Mouse (Mus musculus) kidney, postnatal 4 days (tissue): Measurements from ENCODE around the gene Abcc4.
A peak's percentile ranks its signal among the peaks of the same experiment; 100 is the strongest.

Source experiments
- DNase-seq, 2 experiments: peaks; one replicate each; pipeline ENCODE4 v3.0.0; 2021; ENCODE audit warnings: mixed read lengths in 2 of 2

Gene Abcc4

DNA sequence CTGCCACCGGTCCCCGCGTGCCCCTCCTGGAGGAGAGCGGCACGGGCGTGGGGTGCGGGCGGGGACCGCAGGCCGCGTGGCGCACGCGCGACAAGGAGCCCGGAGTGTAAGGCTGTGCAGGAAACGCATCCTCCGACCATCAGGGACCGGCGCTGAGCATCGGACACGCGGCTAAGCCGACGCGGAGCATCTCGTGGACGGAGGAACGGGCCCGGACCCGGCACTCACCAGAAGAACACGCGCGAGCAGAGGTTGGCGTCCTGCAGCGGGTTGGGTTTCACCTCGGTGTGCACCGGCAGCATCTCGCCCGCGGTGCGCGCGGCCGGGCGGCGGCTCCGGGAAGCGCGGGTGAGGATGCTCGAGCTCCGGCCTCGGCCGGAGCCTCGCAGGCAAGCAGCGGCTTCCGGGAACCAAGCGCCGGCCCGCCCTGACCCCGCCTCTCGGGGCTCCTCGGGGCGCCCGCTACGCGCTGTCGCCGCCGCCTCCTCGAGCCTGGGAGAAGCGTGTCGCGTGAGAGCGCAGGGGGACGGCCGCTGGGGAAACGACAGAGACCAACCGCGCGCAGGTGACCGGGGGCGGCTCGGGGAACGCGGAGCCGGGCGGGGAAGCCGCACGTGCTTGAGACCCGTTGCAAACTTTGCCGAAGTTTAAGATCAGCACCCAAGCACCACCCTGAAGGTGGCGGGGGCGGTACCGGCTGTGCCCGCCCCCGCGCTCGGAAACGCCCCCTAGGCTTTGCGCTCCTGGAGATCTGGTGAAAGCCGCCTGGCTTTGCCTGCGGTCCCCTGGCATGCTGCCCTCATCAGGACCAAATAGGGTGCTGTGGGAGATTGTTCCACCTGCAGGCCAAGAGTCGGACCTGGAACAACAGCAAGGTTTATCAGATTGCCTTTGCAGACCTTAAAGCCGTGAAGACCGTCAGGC lies at the start of gene Abcc4:
TSS of gene Abcc4 (minus strand) at position 412 of the 924 bp plus-strand sequence.
- peak; percentile 82 to 89 for DNase-seq

DNA sequence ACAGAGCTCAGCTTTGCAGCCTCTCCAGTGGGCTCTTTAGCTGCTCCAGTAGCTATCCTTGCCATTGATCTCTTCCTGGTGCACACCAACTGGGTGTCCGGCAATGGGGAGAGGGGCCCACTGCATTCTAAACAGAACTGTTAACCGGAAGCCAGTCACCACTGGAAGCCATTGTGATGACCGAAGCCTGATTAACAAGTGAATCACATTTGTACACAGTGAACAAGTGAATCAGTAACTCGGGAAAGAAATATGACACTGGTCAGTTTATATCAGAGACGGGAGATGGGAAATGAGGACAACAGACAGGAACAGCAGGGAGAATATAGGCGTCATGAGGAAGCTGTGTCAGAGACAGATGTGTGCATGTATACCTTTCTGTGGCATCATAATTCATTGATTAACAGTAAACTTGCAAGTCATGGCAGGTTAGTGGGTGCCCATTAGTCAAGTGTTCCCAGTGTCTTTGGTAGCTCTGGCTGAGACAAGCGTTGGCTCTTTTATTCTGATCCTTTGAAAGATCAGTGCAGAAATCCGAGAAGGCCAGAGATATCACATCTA lies 45.3 kb upstream of the Abcc4 start:
- DNase-seq, result no peak

DNA sequence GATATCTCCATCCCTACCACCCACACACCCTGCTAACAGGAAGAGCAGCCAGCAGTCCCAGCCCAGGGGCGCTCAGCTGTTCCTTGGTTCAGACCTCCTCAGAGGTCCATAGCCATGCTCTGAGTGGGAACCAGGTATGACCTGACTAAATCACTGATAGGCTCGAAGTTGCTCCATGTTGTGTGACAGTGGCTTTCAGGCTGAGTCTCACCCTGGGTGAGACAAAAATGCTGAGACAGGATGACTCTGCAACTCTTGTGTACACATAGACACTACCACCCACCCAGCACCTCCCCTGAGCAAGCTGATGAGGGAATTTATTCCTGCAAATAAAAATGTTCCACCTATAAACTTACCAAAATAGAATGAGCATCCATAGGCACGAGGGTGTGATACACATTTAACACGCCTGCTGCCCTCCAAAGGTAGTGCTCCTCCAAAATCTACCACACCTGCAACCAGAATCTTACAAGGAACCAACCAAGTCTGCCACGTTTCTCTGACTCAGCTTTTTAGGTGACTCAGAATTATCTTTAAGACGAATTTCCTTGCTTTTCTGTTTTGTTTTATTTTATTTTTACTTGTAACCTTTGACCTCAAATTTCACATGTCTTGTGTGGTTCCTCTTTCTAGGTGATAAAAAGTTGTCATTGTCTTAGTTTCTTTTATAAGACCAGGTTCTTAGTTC lies 44.6 kb upstream of the Abcc4 start:
- no peak for DNase-seq

DNA sequence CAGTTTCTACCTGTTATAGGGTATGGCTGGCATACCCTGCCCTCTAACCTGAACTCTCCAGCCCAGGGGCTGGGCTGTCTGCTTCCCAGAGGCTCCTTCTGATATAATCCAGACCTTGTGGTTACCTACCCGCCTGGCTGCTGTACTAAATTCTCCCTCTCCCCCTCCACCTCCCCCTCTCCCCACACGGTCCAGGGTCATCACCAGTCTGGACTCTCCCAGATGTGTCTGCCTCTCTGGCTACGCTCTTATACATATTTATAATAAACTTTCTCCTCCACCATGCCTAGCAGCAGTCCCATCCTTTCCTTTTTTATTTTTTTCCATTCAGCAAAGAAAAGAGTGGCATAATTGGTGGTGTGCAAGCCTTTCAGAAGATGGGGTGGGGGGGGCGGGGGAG lies 43.7 kb upstream of the Abcc4 start:
- DNase-seq, result no peak

DNA sequence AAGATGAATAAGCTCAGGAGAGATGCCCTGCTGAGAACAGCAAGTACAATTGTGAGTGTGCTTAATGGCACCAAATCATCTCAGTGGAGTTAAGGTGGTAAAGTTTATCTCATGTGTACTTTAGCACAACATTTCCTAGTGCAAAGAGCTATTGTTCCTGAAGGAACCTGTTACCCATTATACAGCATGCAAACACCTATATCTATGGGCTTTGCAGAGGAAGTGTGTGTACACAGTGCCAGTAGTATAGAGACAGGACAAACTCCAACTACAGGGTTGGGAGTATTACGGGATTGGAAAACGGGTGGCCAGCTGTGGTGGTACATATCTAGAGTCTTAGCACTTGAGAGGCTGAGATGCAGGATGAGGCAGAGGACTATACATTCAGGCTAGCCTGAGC lies 43.0 kb upstream of the Abcc4 start:
- DNase-seq, result no peak

DNA sequence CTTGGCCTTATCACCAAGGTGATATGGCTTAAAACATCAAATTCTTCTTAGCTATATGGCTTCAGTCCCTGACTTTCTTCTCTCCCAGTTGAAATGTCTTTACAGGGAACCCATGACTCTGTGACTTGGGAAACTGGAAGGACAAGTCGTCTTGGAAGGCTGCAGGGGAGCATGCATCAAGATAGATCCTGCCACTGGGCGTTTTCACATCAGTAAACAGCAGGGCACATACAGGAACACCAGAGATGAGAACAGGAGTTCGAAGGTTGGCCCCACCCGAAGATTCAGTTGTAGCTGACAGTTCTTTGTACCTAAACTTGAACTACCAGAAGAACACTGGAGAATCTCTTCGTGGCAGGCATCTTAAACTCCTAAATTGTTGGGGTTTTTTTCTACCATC lies 36.8 kb upstream of the Abcc4 start:
- no peak for DNase-seq

DNA sequence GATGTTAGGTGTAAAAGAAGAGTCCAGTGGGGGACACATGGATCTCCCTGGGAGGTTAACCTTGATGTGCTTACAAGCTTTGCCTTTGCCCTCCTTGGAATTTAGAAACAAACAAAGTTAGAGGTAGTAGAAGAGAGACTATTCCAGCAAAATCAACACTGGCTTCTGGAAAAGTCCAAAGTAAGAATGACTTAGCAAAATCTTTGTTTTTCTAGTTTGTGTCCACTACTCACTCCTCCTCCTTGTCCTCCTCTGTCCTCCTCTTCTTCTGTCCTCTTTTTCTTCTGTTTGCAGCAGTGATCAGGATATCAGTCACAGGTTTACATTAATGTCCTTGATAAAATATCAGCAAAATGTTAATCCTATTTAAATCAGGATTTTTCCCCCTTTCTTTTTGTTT lies 35.8 kb upstream of the Abcc4 start:
- no peak for DNase-seq

DNA sequence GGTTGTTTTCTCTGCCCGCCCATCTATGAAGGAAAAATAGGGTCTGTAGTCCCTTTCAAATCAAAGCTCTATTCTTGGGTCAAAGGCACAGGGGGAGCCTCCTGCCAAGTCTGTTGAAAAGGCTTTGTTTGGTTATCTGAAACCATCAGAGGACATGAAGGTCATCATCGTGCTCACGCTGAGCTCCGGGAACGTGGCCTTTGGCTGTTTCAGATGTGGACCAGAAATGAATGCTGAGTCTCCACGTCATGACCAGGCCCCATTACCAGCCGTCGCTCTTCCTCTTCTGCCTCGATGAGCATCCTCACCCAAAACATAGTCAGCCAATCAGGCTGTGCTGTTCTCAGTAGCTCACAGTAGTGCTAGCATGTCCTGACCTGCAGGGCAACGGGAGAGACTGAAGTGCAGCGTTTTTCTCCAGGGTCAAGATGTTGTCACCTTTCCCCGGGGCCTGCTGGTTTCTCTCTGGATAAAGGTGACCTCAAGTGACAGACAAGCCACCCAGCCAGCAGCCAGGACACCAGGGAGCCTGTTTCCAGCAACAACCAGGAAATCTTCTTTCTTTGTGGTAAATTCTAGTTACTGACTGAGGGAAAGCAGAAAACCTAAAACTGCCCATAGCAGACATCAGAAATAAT lies 31.4 kb upstream of the Abcc4 start:
- no peak for DNase-seq

DNA sequence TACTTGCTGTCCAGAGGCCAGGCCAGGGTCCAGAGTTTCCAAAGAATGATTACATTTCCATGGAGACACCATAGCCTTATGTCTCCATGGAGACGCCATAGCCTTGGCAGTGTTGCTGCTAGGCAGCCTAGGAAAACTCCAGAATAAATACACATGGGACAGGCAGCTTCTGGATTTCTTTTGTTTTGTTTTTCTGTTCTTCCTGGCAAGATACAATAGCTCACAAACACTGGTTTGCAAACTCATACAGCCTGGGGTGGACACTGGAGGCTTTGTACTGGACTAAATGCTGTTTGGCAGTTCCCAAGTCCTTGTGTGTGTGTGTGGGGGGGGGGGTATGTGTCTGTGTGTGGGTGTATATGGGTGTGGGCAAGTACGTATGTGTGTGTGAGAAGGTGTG lies 29.1 kb upstream of the Abcc4 start:
- DNase-seq, result no peak

DNA sequence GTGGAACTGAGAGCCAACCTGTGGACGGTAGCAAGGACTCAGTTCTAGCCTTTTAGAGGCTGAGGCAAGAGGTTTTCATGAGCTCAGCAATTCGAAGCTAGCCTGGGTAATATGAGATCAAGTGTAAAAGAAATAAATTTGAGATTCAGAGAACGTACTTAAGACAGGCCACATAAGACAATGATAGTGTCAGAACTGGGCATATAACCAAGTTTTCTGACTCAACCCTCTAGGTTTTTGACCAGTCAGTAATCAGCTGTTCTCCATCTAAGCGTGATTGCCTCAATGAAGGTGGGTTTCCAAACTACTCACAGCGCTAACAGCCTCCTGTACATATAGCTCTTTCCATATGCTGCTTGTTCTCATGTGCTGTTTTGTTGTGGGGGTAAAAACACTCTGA lies 27.1 kb upstream of the Abcc4 start:
- DNase-seq, result no peak

DNA sequence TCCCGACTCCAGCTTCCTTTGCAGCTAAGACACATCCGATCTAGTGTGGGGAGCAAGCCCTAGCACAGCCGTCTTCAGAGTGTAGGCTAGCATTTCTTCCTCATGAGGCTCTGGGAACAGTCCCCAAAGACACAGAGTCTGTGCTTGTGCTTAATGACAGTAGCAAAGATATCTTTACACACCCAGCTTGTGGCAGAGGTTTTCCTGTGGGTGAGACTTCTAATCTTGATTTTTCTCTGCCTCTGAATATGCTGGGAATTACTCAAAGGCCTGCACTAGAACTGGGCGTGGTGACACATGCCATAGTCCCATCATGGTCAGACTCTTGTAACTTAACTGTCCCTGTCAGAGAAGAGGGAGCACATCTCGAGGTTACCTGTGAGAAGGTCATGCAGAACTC lies 24.6 kb upstream of the Abcc4 start:
- DNase-seq, result no peak

DNA sequence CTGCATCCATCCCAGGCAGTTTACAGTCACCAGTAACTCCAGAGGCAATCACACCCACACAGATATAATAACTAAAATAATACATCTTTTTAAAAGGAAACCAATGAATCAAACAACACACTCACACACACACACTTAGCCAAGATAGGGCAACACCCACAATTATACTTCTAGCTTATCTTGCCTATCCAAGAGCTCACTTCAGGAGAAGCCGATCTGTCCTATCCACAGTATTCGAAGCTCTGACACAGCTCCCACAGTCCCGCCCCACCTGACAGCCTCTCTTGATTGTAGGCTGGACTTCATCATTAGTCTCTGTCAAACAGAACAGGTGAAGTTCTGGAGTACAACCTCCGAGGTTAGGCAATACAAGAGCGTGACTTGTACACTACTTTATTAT lies 19.4 kb upstream of the Abcc4 start:
- DNase-seq, result no peak

DNA sequence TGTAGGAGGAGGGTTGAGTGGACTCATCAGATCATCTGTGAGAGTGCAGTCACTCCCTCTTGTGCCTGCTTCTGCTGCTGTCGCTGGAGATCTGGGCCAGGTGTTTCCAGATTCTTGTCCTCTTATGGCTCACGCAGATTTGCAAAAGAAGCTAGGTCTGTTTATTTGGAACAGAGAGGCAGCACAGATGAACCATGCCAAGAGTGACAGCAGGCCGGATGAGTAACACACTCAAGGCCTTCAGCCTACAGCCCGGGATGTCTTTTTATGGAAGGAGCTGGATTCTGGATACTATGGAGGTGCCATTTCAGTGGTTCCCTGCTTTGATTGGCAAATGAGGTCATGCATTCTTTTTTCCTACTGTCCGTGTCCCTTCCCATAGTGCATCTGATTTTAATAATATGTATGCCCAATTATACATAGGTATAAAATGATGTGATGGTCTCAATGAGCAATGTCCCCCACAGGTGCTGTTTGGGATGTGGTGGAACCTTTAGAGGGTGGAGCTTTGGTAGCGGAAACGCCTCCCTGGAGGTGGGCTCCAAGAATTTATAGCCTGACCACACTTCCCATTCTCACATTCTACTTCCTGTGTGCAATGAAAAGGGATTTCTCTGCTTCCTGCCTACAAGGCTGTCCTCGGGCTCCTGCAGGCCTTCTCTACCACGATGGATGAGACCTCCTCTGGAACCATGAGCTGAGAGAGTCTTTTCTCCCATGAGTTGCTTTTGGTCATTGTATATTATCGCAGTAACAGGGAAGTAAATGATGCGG lies 18.1 kb upstream of the Abcc4 start:
- DNase-seq, result no peak

DNA sequence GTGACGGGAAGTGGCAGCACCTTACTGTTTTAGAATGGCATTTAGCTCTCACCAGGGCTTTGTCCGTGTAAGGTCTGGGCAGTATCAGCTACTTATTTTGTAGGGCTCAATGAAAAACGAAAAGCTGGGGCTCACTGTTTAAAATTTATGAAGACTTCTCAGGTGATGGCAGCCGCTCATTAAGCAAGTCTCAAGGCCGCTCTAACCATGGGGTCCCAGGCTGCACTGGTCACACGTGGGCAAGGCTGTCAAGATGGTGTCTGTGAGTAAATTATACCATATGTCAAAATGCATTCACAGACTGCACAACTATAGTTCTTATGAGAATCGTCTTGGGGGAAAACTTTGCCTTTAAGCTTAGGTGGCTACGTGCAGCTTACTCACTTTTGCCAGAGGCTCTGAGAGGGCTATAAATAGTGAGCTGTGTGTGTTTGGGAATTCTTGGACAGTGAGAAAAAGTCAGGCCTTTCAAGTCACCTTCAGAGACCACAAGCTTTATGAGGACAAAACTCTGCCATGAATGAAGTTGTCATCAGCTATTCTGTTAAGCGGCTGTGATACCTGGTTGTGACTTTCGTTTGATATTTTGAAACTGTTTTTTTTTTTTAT lies 13.7 kb upstream of the Abcc4 start:
- no peak for DNase-seq

DNA sequence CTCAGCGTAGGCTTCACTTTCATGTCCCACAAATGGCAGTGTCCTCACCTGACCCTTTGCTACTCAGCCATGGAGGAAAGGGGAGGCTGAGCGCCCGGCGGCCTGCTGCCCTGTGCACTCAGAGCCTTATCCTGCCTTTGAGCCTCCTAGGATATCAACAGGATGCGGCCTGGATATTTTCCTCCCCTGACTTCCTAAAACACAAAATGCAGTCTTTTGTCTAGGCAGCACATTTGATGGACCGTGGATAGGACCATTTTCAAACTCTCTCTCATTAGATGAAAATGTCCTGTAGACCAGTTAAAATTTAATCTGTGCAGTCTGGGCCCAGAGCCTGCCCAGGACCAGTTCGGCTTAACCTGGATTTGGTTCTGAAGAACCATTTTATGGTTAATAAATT lies 12.6 kb upstream of the Abcc4 start:
- DNase-seq, result peak; percentile 25 to 50

DNA sequence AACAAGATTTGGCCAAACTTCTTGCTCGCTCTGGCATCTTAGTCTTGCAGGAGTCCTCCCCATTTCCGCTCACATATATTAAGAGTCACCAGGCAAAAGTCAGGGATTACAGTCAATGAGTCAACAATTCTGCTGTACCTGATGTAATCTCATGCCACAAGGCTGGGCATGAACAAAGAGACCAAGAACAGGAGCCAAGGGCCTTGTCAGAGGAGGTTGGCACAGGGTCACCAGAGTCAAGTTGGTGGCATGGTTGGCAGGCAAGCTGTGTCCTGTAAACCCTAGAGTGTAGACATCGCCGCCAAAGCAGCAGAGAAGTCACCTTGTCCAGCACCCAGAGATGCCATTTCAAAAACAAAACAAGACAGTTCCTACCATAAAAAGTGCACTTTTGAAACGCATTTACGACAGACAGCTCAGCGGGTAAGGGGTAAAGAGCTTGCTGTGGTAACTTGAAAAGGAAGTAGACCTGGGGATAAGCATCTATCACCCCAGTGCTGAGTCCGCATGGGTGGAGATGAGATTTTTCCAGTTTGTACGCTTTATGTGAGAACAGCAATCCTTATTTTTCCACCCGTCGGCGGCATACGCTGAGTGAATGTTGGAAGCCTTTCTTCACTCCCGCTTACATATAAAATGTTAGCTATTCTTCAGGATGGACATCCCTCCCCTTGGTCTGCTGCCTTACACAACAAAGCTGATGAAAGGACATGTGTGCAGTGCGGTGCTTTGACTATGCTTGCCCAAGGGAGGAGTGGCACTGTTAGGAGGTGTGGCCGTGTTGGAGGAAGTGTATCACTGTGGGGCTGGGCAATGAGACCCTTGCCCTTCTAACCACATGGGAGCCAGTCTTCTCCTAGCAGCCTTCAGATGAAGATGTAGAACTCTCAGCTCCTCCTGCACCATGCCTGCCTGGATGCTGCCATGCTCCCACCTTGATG lies 10.6 kb upstream of the Abcc4 start:
- no peak for DNase-seq

DNA sequence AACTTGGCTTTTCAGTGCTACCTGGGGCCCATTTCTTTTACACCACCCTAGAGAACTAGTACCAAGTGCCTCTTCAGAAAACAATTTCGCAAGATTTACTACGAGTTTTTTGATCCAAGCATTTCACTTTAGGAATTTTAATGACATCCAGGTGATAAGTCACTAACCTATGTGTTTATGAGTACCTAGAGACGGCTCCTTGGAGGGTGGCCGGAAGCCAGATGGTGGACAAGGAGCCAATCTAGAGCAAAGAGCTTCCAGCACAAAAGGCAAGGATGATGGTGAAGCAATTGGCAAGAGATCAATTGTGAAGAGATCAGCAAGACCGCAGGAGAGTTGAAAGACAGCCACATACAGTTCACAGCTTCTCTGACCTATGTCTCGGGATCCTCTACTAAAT lies 8.7 kb upstream of the Abcc4 start:
- DNase-seq, result no peak

DNA sequence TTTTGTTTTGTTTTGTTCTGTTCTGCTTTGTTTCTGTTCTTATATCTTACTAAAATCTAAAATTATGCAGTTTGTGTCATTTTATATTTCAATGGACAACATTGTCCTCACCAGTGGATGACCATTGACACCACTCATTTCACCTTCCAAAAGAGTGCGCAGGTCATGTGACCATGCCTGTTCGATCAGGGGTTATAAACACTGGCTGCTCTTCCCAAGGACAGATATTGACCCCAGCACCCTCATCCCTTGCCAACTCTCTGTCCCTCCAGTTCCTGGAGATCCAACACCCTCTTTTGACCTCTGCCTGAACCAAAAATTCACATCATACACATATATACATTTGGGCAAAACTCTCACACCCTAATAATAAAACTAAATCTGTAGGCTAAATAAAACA lies 8.3 kb upstream of the Abcc4 start:
- DNase-seq, result no peak

DNA sequence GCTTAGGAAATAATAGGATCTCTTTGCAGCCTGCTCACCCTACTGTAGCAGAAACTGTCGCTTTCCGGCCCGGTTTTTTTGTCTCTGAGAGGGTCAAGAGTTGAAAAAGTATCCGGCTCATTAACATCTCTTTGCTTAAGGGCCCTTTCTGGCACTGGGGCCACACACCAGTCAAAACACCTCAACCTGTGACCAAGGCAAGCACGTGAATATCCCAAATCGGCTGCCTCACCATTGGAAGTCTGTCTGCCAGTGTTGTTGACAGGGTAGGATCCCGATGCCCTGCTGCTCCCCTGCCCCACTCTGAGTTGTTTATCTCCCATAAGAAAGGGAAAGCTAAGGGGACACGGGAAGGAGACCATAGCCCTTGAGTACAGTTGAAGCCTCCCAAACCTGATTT lies 7.8 kb upstream of the Abcc4 start:
- no peak for DNase-seq

DNA sequence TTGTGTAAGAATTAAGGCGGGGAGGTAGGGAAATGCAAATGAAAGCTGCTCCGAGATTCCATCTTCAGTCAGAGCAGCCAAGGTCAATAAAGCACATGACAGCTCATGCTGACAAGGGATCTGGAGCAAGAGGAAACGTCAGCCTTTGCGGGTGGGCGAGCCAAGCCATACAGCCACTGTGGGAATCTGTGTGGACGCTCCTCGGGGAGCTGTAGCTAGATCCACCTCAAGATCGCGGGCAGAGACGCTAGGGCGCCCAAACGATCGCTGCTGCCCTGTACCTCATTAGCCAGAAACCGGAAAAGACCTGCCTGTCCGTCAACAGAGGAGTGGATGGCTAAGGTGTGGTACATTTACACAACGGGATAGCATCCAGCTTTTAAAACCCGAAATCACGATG lies 7.4 kb upstream of the Abcc4 start:
- peak; percentile 29 to 43 for DNase-seq

DNA sequence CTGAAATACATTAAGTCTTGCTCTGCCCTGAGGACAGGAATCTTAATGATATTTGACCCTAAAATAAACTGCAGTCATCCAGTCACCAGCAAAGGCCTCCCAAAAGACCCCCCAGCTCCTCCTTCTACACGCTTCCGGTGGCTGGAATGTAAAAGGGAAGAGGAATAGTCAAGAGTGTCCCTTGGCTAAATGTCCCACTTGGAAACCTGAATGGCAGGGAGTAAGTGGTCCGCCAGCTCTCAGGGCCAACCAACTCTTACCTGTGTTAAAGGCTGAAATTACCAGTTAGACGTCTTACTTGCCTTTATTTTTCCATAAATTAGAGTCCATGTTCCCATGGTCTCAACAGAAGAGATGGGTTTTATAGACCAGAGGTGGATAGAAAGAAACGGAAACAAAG lies 6.9 kb upstream of the Abcc4 start:
- no peak for DNase-seq
